Mouse (Mus musculus) adipose tissue, adult 10 weeks (tissue): ENCODE results near the gene Pih1h3b. TPM values are rescaled to one million over a fixed set of nuclear protein-coding genes. Genes with fewer than 3 reads are reported as not detected.

ENCODE experiments used
- polyA plus RNA-seq: library from polyadenylated mRNA; stranded (reverse); fragments of 350-450 nt; fragmentation: Illumina TruSeq; extraction: RNeasy Lipid Tissue Mini Kit (QIAGEN cat#74804); gene quantifications from one replicate; pipeline ENCODE4 v1.2.3, GENCODE M21; 2014; ENCODE audit warnings: low read depth, low replicate concordance

The Pih1h3b gene
- 0.53 TPM for polyA plus RNA-seq

DNA sequence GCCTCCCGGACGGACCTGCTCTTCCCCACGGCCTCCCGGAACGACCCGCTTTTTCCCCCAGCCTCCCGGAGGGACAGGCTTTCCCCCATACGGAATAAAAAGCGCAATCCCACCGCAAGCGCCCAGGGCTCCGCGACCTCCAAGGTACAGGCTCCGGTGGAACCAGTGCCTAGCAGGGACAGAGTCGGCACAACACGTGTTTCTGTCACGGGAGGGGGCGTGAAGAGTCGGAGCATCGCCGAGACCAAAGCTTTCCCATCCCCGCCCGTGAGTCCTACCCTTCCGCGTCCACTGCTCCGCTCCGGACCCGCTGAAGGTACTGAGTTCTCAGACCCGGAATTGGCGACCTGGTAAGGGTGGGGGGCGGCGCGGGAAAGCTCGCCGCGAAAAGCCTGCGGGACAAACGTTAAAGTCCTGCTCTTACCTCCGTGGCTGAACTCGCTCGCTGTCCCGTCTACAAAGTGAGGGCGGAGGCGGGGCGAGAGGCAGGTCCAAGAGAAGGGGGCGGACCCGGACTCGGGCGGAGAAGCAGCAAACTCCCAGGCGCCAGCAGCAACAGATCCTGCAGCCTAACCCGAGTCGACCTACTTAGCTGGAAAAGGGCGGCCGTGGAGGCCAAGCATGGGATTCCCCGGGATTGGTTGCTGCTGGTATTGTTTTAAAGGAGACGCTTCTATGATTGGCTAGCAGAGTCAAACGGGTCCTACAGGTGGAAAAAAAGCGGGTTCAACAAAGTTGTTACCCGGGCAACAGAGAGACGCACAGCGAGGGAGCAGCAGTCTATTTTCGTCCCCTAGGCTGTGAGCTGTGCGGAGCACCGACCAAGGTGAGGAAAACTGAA is at the start of gene Pih1h3b, which contains the start of gene Nup62cl:
TSS of gene Pih1h3b (plus strand) at position 745 of the 841 bp plus-strand sequence.
TSS of gene Nup62cl (minus strand) at position 578 of the 841 bp plus-strand sequence.

Other genes starting within 250 kb of the Pih1h3b start
- gene Morc4, start 191.2 kb upstream of the Pih1h3b start, polyA plus RNA-seq: 20.6 TPM
- 2.3 TPM for gene Rbm41, start 64.3 kb upstream of the Pih1h3b start, polyA plus RNA-seq
- gene Nup62cl, start 167 bp upstream of the Pih1h3b start, polyA plus RNA-seq: 0.88 TPM